Mouse (Mus musculus) neural tube, embryonic 10.5 days (tissue): Measurements from ENCODE around the gene Sacs.

Experiments
- DNase-seq: peaks from one replicate; pipeline ENCODE4 v3.0.0-alpha.2; 2017; ENCODE audit warnings: low spot score; ENCODE audit errors: extremely low spot score

The Sacs gene

DNA sequence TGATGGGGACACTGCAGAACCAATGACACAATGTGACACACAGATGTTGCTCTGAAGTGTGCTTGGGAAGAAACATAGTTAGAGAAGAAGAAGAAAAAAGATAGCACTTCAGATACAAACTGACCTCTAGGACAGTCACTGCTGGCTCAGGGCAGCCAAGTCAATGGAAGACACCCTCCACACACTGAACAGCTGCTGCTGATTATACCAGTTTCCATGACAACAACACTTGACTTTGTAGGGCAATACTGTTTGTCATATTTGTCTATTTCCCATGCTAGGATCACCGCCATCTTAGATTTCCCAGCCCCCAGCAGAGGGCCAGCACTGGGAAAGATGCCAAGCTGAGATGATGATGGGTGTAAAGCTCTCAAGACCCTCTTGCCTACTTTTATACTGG is 22.7 kb downstream of the Sacs start:
- no peak for DNase-seq

DNA sequence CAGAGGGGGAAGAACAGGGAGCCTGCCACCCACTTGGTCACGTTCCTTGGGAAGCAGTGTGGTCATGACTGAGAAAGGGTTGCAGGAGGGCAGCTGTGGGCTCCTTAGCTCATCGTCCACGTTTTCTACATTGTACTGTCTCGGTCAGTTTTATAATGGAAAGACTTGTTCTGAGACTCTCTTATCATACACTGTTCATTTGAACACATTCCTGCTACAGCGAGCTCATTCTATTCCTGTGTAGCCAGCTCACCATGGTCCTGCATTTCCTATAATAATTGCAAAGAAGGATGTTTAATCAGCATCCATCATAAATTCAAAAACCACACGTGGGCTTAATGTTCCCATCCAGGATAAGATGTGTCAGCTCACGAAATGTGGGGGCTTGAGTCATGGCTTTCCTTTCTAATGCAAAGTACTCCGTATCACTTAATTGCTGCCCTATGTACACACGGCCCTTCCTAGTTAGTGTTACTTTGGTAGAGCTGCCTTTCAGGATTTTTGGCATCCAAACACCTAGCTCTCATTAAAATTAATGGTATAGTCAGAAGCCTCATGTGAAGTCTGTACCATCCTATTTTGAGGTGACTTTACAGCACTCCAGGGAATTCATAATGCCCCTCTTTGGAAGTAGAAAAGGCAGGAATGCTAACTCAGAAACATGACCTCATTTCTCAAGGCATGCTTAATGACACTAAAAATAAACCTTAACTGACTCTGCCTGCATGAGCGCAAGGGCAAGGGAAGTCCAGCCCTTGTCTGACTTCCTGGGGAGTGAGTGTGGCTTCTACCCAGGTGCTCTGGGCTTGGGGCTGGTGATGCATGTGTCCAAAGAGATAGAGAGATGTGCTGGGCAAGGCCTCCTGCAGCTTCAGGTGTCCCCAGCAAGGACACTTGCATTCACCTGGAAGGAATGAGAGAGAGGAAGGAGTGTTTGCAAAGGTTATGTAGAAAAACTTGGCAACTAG is 23.4 kb downstream of the Sacs start:
- no peak for DNase-seq

DNA sequence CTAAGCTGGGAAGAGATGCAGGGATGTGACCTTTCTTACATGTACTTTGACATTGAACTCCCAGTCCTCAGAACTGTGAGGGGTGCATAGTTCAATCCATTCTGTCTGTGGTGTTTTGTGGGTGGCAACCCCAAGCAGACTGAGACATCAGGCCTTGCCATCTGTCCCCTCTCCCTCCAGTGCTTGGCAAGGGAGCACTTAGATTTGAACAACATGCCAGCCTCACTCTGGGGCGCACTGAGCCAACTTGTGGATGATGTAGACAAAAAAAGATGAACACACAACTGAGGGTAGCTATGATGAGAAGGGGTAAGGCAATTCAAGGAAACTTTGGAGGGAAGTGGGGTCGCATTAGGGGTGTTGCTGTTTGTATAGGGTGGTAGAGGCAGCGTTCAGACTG is 26.2 kb downstream of the Sacs start:
- no peak for DNase-seq

DNA sequence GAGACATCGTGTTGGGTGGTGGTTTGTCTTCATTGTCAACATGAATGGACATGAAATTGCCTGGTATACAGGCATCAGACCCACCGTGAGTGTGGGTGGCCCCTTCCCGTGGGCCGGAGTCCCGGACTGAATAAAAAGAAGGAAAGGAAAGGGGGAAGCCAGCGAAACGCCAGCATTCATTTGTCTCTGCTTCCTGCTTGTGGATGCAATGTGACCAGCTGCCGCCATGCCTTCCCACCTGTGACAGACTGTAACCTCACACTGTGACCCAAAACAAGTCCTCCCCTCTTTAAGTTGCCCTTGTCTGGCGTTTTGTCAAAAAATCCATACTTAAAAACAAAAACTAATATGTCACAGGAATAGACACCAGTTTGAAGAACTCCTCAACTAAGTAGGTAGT is 27.7 kb downstream of the Sacs start:
- DNase-seq = no peak

DNA sequence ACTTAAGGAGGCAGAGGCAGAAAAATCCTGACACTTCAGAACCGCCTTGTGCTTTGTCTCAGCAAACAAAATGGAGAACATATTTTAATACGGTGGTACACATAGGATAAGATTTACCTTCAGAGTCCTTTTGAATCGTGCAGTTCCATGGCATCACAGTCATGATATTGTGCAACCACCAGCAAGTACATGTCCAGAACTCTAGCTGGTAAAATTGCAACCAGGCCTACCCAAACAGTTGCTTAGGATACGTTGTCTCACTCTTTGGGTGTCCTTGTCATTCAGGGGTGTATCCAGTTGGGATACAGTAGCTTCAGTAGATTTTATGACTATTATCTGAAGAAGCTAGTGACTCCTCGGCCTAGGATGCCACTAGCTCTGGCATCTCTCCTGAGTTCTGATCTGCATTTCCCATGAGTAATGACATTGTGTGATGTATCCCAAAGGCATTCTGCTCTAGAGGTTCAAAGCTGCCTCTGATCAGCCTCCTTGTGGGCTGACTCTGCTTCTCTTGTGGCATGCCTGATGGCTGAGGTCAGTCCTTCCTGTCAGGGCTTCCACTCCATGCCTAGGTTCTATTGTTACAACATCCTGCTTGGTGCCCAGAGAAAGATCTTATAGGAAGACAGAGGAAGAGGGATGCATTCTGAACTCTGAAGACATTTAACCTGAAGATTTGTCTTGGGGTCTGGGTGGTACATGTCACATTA is 33.2 kb downstream of the Sacs start:
- DNase-seq = no peak

DNA sequence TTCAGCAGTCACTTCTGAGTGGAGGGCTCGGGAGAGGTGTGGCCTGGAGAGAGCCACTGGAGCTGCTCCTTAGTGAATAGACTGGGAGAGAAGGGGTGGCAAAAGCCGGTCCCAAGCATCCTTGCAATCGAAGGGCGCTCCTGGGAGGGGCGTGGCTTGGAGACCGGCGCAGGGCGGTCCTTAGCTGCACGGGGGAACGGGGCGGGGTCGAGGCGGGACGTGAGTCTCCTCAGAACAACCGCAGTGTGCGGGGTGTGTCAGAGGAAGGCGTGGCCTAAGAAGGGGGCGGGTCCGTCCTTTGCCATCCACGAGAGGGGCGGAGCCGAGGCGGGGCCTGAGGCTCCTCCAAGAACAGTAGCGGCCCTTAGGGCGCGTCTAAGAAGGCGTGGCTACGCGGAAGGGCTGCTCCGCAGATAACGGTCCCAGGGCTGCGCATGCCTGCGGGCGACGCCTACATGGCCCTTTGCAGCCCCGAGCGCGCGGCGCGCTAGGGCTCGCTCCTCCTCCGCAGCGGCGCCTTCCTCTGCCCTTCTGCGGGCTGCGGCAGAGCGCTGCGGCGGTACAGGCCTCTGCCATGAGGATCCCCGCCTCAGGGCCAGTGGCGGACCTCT is 34.4 kb downstream of the Sacs start:
- peak; percentile 100 for DNase-seq

DNA sequence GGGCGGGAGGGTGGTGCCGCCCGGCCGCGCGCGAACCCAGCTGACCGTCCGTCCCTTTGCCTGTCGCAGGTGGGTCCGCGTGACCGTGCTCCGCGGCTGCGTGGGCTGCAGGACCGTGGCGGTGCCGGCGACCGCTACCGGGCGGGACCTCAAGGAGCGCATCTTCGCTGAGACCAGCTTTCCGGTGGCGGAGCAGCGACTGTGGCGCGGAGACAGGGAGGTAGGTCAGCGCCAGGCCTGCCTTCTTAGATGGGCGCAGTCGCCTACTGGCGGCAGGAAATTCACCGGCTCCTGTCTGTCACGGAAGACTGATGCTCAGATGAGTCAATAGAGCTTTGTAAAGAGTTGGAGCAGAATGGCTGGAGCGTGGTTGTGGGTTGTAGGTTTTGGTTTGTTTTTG is 35.0 kb downstream of the Sacs start:
- DNase-seq = no peak

DNA sequence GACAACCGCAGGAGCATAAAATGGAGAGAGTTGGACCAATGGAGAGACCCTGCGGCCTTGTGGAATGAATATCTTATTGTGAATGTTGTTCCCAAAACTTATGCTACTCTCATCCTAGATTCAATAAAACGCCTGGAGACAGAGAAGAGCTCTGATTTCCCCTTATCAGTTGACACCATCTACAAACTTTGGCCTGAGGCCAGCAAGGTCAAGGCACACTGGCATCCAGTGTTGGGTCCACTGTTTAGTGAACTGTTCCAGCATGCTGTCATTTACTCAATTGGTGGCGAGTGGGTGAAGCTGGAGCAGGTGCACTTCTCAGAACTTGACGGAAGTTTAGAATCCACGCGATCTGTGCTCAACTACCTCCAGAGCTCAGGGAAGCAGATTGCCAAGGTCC is 53.6 kb downstream of the Sacs start:
- no peak for DNase-seq

DNA sequence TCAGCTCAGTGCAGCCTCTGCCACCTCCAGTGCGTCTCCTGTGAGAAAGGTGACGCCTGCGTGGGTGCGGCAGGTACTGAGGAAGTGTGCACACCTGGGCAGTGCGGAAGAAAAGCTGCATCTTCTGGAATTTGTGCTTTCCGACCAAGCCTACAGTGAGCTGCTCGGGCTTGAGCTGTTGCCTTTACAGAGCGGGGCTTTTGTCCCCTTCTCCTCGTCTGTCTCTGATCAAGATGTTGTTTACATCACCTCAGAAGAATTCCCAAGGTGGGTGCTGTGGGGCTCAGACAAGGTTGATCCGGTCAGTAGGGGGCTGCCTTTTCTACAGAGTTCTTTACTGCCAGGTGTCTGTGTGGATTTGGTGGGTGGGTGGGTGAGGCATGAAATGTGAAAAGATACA is 54.1 kb downstream of the Sacs start:
- no peak for DNase-seq

DNA sequence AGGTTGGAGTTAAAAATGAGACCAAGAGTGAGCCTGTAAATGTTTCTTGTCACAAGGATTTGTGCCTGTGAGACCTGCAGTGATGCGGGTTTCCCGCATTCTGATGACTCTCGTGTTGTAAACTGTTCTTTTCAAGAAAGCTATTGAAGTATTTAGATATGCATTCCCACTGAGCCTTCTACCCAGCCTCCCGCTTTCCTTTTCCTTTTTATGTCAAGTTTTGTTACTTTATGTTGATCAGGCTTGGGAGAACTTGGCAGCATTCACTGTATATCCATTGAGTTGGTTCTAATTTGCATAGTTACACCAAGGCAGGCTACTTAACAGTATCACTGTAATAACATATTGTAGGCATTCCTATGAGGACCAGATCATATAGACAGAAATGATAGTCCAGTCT is 56.2 kb downstream of the Sacs start:
- no peak for DNase-seq

DNA sequence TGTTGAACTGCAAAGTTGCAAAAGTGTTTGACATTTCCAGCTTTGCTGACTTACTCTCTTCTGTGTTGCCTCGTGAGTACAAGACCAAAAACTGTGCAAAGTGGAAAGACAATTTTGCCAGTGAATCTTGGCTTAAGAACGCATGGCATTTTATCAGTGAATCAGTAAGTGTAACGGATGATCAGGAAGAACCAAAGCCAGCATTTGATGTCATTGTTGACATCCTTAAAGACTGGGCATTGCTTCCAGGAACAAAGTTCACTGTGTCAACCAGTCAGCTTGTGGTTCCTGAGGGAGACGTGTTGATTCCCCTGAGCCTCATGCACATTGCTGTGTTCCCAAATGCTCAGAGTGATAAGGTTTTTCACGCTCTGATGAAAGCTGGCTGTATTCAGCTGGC is 71.9 kb downstream of the Sacs start:
- DNase-seq = no peak

DNA sequence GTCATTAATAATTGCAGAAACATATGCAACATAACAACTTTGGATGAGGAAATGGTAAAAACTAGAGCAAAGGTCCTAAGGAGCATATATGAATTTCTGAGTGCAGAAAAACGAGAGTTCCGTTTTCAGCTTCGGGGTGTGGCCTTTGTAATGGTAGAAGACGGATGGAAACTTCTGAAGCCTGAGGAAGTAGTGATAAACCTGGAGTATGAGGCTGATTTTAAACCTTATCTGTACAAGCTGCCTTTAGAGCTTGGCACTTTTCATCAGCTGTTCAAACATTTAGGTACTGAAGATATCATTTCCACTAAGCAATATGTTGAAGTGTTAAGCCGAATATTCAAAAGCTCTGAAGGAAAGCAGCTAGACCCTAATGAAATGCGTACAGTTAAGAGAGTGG is 73.5 kb downstream of the Sacs start:
- no peak for DNase-seq

DNA sequence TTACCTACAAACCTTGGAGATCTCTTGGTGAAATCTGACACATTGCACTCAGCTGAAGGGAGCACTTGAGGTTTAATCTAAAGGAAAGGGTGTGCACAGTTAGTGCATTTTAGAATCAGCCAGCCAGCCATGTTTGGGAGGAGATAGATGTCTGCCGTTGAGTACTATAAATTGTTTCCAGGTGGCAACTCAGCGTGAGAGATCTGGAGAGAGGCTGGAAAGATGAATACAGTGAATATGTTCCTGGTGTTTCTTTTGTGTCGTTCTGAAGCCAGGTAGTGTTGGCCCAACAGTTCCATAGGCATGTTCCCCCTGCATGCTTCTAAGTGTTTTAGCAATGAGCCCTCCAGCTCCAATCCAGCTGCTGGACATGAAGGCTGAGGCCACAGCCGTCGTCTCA is 82.9 kb downstream of the Sacs start:
- no peak for DNase-seq

DNA sequence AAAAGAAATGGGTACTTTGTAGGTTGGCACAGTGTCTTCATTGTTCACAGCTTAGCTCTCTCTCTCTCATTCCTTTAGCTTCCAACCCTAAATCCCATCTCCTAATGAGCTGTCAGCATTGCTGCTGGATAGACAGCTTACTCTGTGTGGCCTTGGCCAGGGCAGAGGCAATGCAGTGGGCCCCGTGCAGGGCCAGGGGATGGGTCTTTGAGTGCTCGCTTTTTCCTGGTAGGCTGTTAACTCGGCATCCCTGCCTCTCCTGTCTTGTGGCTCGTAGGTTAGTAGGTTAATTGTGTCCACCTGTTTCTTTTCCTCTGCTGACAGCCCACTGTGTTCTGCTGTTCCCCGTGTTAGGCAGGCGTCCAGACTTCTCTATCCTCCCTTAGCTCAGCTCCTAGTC is 84.2 kb downstream of the Sacs start:
- DNase-seq = no peak

DNA sequence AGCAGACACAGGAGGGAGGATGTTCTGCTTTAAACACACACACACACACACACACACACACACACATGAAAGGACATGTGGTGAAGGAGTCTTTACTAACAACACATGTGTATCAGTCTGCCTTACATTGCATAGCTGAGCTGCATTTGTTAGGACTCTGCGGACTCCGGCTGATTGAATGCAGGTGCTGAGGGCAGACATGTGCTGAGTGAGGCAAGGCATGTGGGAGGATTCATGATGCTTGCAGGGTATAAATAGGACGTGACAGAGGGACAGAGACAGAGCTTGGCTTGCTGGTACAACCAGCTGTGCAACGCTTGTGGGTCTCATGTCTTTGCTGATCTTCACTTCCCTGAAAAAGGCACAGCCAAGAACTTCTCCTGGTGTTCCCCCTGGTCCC is 85.5 kb downstream of the Sacs start:
- DNase-seq = no peak

DNA sequence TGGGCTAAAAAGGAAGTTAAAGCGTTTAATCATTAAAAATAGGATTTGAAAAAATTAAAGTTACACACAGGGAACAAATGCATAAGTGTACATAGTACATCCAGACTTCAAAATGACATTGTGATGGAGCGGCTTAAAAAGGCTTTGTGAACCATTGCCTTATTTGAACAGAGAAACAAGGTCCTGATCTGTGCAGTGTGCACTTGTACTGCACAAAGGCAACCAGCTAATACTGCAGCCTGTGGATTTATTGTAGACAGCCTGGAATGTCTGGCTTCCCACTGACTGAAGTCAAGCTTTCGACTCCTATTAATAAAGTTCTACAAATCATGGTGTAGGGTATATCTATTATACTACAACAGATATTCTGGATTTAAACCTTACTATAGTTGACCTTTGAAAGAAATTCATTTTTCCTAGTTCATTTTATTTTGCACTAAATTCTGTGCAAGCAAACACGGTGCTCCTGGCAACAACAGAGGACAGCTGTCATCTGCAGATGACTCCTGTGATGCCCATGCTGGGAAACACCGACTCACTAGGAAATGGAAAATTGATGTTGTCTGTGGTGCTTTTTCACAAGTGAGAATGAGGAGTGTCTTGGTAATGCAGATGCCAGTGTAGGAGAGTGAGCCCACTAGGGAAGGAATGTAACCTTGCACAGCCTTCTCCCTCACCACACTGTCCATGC is 86.3 kb downstream of the Sacs start:
- no peak for DNase-seq

DNA sequence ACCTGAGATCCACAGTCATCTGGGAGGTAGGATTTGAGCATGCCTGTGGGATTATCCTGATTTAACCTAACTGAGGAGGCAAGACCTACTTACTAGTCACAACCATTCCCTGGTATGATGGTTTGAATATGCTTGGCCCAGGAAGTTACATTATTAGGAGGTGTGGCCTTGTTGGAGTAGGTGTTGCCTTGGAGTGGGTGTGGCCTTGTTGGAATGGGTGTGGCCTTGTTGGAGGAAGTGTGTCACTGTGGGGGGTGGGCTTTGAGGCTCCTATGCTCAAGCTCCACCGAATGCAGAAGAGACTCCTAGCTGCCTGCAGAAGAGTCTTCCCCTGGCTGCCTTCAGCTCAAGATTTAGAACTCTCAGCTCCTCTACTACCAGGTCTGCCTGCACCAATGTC is 87.9 kb downstream of the Sacs start:
- DNase-seq = no peak

DNA sequence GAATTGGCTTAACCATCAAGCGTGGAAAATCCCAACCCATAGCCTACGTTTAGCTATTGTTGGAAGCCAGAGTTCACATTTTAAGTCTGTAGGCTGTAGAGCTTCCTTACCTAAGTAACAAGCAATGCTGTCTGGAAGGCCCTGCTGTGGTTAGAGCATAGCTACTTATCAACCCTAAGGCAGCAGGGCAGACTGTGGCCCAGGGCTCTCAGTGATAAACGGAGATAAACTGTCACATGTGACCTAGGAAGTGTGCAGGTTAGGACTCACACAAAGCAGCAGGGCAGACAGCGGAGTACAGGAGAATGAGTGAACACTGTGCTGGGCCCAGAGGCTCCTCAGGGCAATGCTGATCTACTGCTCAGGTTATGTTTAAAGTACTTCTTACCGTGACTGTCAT is 91.5 kb downstream of the Sacs start:
- DNase-seq = no peak

DNA sequence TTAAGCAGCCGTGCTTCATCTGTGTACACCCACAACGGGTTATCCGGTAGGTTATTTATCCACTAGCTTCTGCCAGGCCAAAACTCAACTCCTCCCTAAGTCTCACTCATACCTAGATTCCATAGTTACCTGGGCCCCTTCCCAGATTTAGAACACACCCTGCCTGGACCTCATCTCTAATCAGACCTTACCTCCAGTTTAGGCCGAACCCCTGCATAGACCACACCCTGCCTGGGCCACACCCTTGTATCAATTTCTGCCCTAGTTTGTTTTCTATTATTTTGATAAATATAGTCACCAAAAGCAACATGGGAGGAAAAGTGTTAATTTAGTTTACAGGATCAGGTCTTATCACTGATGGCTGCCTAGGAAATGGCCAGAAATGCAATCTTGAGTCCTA is 91.9 kb downstream of the Sacs start:
- no peak for DNase-seq

DNA sequence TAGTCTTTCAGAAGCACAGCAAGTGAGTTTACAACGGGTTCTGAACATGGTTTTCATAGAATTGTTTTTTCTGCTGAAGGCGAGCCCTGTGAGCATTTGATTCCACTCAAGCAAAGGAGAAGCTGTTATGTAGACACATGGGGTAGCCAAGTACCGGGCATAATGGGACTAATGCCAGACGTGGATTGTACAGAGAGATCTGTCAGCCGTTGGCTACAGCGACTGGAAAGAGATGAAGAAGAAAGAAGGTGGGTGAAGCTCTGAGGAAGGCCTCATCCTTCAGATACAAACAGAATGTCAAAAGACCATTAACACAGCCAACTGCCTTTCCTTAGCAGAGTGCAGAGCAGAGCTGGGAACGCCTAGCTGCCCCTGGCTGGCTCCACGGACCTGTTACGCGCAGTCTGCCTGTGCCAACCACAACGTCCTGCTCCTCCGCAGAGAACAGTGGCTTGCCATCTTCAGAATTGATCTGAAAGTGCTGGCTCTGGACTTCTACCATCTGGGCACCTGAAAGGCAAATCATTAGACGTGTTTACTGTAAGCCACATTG is 93.8 kb downstream of the Sacs start:
- DNase-seq = no peak

DNA sequence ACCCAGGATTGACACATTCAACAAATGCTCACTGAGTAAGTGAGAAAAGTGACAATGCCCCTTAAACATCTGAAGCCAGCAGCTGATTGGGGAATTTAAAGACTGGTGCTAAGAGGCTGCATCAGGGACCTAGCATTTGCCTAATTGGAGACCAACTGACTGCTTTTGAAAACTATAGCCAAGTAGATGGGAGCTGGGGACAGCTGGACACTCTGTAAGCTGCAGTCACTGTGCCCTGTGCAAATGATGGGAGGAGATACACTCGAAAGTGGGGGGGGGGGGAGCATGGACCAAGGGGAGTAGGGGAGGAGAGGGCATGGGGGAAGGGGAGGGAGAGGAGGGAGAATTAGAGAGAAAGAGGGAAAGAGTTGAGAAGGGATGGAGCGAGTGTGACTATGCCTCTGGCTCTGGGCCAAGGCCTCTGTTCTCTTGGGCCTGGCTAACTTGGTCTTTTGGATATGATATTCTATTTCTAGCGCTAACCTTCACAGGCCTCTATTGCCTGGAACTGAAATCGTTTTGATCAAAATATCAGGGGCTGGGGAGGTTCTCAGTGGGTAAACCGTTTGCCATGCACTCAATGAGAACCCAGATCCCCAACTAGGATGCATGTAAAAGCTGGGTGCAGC is 97.7 kb downstream of the Sacs start:
- no peak for DNase-seq
